Mouse (Mus musculus) cerebellum, adult 11-12 months (tissue): ENCODE data around the gene Tmem182.

ENCODE experiments used
- DNase-seq: peaks from one replicate; pipeline ENCODE4 v3.0.0; 2022

Tmem182 gene

DNA sequence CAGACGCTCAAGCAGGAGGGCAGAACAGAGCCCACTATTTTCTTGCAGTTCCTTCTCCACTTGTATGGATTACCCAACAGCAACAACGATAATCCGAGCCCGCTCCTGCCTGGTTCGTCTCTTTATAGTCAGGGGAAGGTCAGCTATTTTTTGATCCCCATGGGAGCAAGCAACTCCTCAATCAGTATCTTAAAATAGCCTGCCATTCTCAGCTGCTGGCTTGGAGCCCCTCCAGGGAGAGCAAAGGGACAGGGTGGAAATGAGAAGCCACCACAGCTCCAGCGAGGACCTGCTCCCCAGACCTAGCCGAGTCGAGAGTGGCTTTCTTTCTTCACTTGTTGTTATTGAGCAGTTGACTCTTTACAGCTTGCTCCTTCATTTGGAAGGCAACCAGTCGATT is at the start of gene Tmem182:
Gene Tmem182, plus strand, starts transcription at position 251 of the 400 bp plus-strand sequence.
- DNase-seq = no peak

DNA sequence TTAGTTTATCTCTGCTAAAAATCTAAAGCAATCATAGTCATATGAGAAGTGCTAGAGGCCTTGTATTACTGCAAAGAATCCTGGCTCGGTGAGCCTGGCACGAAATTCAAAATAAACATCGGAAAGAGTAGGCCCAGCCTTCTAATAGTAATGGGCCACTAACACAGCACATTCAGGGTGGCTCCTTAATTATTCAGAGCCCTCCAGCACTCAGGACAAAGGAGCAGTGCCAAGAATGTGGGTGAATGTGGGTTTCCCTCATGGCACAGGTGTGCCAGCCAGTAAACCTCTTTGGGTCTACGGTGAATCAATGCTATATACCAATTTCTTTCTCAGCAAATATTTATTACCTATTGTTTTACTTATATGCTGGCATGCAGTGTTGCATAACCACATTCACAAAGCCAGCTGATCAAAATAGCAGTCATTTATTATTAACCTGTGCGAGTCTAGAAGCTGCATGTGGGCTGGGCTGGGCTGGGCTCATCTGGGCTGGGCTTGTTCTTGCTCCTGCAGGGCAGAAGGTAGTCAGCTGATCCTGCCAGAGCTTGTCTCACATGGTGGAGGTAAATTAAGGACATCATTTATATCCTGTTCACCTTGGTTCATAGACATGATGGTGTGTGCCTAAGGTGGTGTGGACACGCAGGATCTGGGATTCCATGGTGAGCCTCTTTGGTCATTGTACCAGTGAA is 45.5 kb upstream of the Tmem182 start:
- DNase-seq = no peak

DNA sequence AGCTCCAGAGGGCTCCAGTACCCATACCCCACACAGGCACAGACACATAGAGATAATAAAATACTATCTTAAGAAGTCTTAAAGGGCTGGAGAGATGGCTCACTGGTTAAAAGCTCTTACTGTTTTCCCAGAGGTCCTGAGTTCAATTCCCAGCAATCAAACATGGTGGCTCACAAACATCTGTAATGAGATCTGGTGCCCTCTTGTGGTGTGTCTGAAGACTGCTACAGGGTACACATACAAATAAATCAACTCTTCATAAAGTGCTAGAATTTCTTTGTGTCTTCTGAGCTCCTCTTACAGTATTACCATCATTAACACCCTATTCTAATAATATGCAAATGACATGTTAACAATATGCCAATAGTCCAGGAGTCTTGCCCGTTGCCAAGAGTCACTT is 41.4 kb upstream of the Tmem182 start:
- no peak for DNase-seq

DNA sequence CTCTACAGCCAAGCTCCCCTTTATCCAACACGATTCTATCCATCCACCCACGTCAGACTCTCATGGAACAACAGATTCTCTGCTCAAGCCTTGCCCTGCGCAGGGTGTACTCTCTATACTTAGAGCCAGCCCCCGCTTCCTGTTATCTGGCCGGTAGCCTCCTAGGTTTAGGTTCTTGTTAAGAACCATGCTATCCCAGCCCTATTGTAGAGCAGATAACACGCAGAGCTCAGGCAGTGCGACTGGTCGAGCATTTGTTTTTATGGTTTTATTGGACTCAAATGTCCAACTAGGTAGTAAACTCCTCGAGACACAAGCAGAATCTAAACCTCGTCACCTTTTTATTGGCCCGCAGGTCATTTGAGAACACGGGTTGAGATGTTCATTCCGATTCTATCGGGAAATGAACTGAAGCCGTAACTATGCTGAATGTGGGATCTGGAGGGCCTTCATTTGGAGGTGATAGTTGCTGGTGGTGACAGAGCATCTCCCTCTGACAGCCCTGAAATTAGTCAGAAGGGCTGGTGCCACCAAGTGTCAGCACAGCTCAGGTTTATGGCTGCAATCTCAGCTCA is 40.6 kb upstream of the Tmem182 start:
- no peak for DNase-seq

DNA sequence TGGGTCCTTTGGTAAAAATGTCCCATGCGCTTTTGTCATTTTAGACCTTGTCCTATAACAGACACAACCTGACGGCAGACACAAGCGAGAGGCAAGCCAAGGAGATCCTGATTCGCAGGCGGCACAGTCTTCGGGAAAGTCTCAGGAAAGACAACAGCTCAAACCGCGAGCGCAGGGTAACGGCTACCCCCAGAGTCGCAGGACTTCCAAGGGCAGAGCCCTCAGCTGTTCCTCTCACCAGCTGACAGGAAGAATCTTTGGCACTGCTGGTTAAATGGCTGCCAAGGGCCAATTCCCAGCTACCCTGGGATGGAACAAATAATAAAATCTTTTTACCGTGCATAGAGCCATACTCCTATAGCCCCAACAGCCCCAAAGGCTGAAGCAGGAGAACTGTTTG is 39.9 kb upstream of the Tmem182 start:
- DNase-seq = no peak

DNA sequence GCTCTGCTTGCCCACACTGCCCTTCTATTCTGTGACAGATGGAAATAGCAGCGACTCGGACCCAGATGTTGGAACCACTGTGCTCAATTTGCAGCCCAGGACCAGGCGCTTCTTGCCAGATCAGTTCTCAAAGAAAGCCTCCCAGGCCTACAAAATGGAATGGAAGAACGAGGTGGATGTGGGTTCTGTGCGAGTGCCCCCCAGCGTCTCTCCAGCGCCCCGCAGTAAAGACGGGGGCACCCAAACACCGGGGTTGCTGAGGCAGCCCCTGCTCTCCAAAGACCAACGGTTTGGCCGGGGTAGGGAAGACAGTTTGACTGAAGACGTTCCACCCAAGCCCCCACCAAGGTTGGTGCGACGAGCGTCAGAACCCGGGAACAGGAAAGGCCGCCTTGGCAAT is 37.8 kb upstream of the Tmem182 start:
- no peak for DNase-seq

DNA sequence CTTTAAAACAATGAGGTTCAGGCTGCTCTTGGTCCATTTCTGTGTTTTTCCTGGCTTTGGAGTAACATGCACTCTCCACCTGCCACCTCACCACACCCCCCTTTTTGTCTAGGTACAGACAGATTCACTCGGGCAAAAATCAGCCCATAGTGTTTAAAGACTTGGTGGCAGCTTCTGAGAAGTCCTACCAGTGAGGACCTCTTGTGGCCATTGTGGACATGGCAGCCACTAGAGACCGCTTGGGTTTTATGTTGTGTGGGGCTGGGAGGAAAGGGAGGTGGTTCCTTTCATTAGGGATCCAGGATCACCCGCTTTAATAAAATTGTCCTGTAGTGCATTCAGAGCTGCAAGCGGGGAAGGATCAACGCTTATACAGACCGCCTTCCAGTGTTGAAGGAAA is 36.8 kb upstream of the Tmem182 start:
- no peak for DNase-seq

DNA sequence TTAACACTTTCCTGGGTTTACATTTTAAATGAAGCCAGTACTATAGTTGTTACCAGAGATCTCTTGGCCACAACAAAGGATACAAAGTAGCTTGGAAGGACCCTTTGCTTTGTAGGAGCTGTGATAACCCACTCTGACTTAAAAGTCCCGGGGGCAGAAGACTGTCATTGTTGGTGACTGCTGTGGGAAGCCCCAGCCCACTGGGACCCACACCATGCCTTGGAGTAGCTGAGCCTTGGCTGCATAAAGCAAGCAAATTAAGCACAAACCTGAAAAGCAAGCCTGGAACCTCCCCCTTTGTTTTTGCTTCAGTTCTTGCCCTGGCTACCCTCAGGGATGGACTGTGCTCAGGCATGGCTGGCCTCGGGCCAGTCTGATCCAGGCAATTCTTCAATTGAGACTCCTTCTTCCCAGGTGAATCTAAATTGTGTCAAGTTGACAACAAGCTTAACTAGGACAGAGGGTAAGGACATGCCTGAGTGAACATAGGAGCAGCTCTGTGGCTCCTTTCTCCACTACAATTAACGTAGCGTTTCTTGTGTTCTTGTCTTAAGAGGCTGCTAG is 36.0 kb upstream of the Tmem182 start:
- peak; percentile 8 for DNase-seq

DNA sequence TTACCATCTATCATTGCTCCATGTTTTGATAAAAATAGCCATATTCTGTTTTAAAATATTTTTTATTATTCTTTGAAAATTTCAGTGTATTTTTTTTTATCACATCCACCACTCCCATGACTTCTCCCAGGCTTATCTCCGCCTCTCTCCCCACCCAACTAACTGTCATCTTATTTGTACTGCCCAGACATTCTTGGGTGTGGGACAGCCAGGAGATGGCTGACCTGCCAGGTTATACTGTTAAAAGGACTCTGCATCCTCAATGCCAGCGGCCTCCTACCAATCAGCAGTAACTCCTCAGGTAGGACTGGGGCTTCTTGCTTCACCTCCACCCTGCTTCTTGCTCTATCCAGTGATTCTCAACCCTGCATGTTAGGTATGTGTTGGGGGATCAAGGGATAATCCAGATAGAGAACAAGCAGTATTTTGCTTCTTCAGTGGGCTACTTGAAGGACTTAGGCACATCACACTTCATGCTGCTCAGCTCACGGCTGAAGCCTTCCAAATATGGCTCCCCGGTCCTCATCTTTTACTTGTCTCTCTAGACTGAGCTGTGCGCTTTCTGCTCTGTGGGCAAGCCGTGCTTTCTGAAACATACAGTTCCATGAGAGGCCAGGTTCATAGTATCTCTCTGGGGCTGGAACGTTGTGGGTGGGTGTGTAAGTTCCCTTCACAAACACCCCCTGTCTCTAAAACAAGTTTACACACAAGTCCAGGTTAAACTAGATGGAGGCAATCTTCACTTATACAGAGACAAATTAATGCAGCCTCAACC is 34.0 kb upstream of the Tmem182 start:
- DNase-seq = no peak

DNA sequence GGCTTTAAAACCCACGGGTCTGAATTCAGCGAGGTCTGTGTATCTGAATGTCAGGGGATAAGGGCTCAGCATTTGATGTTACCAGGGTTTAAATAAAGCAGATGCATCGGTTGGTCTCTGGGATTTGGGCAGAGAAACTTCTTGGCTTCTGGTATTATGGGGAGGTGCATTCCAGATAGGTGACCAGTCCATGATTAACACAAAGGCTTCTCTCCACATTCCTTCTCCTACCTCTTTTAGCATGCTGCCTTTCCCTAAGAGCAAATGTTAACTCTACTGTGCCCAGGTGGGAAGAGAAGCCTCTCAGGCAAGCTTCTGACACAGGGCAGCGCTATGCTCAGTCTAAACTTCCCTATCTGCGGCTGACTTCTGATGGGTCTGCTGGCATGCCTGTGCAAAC is 32.2 kb upstream of the Tmem182 start:
- no peak for DNase-seq

DNA sequence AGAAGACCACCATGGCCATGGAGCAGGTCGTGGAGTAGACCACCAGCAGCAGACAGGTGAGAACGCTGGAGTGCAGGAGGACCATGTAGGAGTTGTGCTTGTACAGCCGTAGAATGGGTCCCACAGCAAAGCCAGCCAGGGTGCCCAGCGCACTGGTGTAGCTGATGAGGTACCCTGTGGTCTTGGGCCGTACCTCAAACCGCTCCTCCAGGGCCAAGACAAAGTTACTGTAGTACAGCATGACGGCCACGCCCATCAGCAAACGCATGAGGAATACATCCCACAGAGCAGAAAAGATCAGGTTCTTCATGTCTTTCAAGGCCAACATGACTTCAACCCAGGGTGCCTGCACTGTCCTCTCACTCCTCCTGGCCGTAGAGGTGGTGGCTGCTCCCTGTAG is 31.4 kb upstream of the Tmem182 start:
- DNase-seq = no peak

DNA sequence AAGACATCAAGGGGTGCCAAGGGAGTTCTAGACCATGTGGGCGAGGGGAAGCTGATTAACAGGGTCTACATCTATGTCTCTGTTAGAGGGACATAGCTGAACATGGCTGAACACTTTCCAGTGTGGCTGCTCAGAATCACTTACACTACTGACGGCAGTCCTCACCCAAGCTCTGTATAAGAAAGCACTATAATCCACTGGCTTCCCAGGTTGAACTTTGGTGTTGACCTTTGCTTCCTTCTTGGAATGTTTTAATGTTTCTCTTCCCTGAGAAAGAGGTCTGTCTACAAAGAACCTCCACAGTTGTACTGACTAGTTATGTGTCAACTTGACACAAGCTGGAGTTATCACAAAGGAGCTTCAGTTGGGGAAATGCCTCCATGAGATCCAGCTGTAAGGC is 29.3 kb upstream of the Tmem182 start:
- DNase-seq = no peak

DNA sequence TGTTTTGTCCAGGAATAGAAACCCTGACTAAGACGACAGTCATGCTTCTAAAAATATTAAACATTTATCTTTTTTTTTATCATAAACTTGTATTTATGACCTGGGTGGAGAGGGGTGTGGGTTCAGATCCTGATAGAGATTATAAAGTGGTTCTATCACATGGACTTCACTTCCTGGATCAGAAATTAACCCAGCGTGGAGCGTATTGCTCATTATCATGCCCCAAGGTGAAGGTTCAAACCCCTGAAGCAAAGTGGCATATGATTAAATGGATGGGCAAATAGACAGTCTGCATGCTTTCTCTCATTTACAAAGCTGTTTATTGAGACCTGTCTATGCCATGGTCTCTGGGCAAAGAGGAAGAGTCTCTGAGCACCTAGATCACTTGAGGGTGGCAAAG is 28.6 kb upstream of the Tmem182 start:
- no peak for DNase-seq

DNA sequence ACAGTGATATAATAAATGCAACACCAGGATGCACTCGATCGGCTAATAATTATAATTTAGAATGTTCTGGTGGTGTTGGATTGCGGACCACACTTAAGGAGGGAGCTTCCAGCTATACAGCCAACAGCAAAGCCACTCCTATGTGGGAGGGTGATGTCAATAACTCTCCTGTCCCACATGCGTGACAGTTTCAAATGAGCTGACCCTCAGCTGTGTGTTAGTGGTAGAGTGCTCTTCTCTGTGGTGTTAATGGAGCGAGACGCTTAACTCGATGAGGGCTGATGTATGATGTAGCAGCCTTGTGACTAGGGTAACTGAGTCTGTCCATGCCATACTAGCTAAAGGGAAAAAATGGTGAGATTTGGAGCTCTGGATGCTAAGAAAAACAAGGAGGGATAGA is 22.0 kb upstream of the Tmem182 start:
- DNase-seq = no peak

DNA sequence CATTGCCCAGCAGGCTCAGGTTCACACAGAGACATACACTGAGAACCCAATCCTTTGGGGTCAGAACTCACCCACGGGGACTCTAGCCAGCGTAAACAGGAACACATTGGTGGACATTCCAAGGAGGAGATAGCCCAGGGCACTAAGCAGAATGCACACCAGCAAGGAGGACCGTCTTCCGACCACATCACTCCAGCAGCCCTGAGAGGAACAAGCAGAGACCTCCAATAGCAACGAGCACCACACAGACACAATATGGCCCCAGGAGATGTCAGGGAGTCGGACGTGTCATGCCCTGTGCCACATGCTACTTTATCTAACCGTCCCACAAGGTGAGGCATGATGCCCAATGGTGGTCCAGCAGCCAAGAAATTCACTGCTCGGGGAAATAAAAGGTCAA is 21.1 kb upstream of the Tmem182 start:
- DNase-seq = no peak

DNA sequence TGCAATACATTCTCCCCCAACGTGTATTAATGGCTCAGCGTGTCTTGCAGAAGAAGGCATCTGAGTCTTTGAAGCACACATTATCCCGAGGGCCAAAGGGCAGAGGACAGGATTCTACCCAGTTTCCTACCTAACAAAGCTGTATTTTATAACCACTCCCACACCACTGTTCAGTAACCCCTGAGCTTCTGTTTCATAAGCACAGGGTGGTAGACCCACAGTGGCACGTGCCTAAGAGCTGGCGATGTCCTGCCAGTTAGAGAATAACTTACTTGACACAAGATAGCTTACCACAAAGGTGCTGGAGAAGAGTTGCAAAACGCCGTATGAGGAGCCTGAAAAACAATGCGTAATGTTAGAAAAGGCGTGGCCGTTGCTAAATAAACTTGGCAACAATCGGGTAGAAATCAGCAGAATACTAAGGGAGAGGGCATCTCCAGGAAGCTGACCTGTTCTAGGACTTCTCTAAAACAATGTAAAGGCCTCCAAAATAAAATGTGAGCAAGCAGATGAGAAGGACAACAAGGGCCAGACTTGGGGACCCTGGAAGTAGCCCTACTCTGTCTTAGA is 19.4 kb upstream of the Tmem182 start:
- DNase-seq = no peak

DNA sequence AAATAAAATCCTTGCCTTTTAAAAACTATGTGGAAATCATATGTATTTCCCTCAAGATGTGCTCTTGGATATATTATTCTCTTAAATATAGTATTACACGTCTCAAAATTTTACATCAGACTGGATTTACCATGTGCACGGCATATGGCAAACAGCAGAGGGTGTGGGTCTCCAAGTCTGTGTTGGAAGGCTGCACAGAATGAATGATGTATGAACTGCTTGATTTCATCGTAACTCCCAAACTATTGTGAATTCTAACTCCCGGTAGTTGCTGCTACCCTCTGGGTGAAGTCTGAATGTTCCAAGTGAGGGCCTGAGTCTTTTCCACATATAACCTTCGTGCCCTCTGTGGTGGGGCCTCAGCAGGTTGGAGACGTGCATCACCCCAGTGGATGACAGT is 16.4 kb upstream of the Tmem182 start:
- DNase-seq = no peak

DNA sequence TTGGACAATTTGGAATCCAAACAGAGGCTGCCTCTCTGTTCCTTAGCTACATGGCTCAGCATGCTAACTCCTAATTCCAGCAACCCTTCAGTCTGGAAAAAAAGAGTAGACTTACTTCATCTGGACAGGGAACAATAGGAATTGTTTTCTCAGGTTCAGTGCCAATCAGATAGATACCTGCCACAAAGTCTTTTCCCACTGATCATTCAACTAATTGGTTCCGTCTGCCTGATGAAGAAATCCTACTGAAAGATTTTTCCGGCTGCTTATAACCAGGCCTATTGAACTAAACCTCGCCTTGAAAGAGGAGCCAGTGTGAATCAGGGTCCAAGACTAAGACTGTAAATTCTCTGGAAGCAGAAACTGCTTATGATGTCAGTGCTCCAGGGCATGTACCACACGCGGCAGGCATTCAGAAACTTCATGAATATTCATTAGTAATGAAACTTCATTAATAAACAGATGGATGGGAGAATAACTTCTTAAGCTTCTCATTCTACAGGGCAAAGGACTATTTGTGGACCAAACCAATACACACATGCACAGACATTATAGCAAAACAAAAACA is 15.7 kb upstream of the Tmem182 start:
- DNase-seq = no peak

DNA sequence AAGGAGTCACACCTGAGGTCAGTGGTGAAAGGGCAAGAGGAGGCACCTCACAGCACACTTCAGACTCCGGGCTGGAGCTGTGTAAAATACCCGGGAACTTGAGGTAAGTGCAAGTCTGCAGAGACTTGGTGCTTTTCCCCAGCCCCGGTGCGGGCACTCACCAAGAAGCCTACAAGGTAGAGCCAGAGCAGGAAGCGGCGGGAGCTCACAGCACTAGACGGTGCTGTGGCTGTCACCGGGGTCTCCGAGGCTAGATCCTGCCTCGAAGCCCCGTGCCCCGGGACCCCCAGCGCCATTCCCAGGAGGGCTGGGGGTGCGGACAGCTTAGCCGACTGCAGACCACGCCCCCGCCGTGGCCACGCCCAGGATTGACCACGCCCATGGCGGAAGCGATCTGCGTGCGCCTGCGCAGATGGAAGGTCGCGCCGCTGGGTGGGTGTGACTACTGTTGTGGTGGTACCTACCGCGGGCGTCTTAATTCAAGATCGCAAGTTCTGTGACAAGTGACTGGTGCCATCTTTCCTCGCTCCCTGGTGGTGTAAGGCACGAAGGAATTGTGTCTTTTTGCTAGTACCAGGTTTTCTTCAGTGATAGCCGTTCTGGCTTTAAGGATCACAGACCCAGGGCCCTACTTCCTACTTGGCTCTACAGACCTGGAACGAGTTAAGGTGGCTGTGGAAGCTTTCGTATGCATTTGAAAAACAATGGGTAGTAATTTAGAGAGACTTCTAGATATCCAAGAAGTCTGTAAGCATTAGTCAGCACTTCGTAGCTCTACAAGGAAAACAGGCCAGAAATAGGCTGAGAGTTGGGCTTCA is 14.9 kb upstream of the Tmem182 start, which contains the start of gene Mfsd9:
Gene Mfsd9, minus strand, starts transcription at position 364 of the 818 bp plus-strand sequence.
- peak; percentile 61 for DNase-seq

DNA sequence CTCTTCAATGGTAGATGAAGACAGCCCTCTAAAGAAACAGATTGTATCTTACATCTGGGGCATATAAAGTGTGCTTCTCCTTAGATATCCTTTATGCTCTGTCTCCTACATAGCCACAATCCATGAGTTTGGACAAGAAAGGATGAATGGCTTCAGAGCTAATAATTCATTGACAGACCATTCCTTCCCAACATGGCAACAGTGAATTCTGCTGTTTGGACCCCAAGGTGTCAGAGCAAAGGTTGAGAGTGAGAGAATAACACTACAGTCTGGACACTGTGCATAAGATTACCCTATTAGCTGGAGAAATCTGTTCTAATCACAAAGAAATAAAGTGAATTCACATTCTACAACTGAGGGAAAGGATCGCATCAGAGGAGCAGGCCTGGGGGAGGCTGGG is 9.9 kb upstream of the Tmem182 start:
- DNase-seq = no peak

DNA sequence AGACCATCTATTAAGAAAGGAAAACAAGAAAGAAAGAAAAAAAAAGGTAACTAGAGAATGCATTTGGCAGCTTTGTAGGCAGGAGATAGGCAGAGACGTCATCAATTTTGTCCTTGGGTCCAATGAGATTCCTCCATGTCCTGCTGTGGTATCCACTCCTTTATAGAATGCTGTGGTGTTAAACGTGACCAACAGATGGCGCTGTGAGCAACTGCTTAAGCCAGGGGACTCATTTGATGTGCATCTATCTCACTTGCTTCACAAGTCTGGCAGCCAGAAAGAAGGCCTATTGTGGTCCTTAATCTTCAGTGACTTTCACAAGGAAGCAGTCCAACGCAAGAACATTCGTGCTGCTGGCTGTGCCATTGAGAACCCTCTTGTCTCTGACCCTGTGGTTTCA is 8.1 kb upstream of the Tmem182 start:
- DNase-seq = peak; percentile 13

DNA sequence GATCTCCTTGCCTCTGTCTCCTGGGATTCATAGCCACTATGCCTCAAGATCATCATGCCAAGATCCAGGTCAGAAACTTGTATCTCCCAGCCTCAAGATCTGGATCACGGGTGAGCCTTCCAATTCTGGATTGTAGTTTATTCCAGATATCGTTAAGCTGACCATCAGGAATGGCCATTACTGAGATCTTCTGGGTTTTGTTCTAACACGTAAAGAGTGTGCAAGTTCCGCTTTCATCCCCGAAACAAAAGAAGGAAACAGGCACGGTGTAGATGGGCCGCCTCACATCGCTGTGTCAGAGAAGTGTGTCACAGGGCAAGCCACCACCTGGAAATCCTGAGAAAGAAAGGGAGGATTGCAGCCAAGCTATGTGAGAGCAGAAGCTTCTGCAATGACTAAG is 6.3 kb upstream of the Tmem182 start:
- DNase-seq = no peak
